Mouse (Mus musculus) left cerebral cortex, adult 8-10 months (tissue): ENCODE data around the gene D7Ertd443e. TPM values are rescaled to one million over a fixed set of nuclear protein-coding genes. Genes with fewer than 3 reads are reported as not detected.

Experiments
- DNase-seq, 2 experiments: peaks; one replicate each; pipeline ENCODE4 v3.0.0; 2022; ENCODE audit warnings: low spot score in 2 of 2
- total RNA-seq, 4 experiments: library from RNA; stranded (reverse); gene quantifications; 2 replicates each; pipeline ENCODE4 v1.2.4; 2022

Gene D7Ertd443e
- total RNA-seq, 4 experiments from 2014 or later: 5.3 to 7.2 (median 6.7) TPM

- DNase-seq: no peak
Measured at GRCm38 (mm10) chr7:134289611-134290301, 95.7 kb downstream of the D7Ertd443e start.

GRCm38 (mm10) chr7:134289126-134289525 lies 96.3 kb downstream of the D7Ertd443e start:
- no peak for DNase-seq

- no peak for DNase-seq
Measured at GRCm38 (mm10) chr7:134287570-134288222, 97.8 kb downstream of the D7Ertd443e start.

- no peak for DNase-seq
Measured at GRCm38 (mm10) chr7:134272956-134273355, 112.5 kb downstream of the D7Ertd443e start.

- DNase-seq: no peak
Measured at GRCm38 (mm10) chr7:134272421-134272820, 113.0 kb downstream of the D7Ertd443e start.

GRCm38 (mm10) chr7:134265783-134266182 lies 119.7 kb downstream of the D7Ertd443e start:
- DNase-seq: no peak

GRCm38 (mm10) chr7:134263146-134263906 lies 122.1 kb downstream of the D7Ertd443e start:
- peak; percentile 11 to 68 for DNase-seq

- no peak for DNase-seq
Measured at GRCm38 (mm10) chr7:134261003-134261701, 124.3 kb downstream of the D7Ertd443e start.

GRCm38 (mm10) chr7:134250273-134250870 lies 135.1 kb downstream of the D7Ertd443e start:
- no peak for DNase-seq

GRCm38 (mm10) chr7:134248041-134248440 lies 137.4 kb downstream of the D7Ertd443e start:
- DNase-seq: no peak

- no peak for DNase-seq
Measured at GRCm38 (mm10) chr7:134246624-134247023, 138.8 kb downstream of the D7Ertd443e start.

GRCm38 (mm10) chr7:134242773-134243172 lies 142.7 kb downstream of the D7Ertd443e start:
- DNase-seq: no peak

GRCm38 (mm10) chr7:134241212-134241611 lies 144.2 kb downstream of the D7Ertd443e start:
- no peak for DNase-seq

- DNase-seq: no peak
Measured at GRCm38 (mm10) chr7:134240579-134240978, 144.9 kb downstream of the D7Ertd443e start.

- no peak for DNase-seq
Measured at GRCm38 (mm10) chr7:134238863-134239262, 146.6 kb downstream of the D7Ertd443e start.

GRCm38 (mm10) chr7:134237356-134237755 lies 148.1 kb downstream of the D7Ertd443e start:
- DNase-seq: no peak

- no peak for DNase-seq
Measured at GRCm38 (mm10) chr7:134236727-134237126, 148.7 kb downstream of the D7Ertd443e start.

- no peak for DNase-seq
Measured at GRCm38 (mm10) chr7:134235552-134235951, 149.9 kb downstream of the D7Ertd443e start.

- DNase-seq: no peak
Measured at GRCm38 (mm10) chr7:134231378-134232346, 153.8 kb downstream of the D7Ertd443e start, which contains the start of gene Adam12. Adam12 (minus strand) TSS chr7:134232146.

GRCm38 (mm10) chr7:134230708-134231107 lies 154.8 kb downstream of the D7Ertd443e start:
- no peak for DNase-seq
